Mouse (Mus musculus) v-Abl transformed pro-B cells (cell line): ENCODE results near the gene Tnc.

Experiments used
- in situ Hi-C, 2 experiments: fragments of 400-800 bp; cut with MboI; formaldehyde crosslinking; loops; one replicate each; pipeline ENCODE4 v1.15.1; 2025; ENCODE audit not compliant: unreplicated experiment in 2 of 2

Gene Tnc

DNA sequence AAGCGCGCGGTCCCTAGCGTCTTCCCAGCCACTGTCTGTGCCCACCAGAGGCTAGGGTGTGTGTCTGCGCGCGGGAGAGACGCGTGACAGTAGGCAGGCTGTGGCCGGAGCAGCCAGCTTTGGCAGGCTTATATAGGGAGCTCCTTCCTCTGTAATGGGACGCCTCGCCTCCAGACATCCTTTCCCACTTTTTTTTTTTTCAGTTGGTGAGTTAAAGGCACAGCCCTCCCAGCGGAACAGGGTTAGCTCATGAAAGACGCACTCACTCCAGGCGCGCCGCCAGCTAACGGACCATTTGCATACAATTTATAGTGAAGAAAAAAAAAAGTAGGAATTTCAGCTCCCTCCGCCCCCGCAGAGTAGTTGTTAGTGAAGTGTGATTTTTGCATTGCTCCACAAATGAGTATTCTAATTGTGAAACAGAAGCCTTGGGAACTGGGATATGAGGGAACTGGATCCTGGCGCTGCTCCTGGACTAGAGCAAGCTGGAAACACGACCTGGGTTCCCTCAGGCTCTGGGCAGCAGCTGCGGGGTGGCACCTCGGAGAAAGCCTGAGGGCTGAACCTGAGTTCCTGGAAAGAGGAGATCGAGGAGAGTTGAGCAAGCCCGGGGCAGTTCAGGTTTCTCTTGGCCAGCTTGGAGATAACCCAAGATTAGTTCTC lies at the start of gene Tnc:
Gene Tnc (minus strand): TSS at position 185 of the 663 bp plus-strand sequence.
- in situ Hi-C loops, result no loop called here

DNA sequence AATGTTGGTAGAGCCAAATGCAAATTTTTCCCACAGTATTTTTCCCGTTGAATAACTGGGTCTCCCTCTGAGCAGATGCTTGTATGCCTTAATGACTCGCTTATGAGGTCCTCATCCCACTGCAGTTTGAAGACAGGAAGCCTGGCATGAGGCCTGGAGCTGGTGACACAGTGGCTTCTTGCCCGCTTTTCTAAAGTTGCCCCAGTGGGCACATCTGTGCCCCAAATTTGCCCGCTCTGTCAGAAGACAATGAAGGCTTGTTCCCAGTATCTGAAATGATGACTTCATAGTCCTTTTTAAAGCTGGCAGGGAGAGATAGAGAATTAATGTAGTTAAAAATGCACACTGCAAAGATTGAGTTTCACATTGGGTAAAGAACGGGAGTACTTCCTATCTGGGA lies 47.4 kb upstream of the Tnc start:
- in situ Hi-C loops, result no loop called here

- in situ Hi-C loops, result no loop called here
These were observed 46.0 kb upstream of the Tnc start for GRCm38 (mm10) chr4:64092857-64093256.

GRCm38 (mm10) chr4:64089378-64089777 lies 42.6 kb upstream of the Tnc start:
- in situ Hi-C loops, result no loop called here

DNA sequence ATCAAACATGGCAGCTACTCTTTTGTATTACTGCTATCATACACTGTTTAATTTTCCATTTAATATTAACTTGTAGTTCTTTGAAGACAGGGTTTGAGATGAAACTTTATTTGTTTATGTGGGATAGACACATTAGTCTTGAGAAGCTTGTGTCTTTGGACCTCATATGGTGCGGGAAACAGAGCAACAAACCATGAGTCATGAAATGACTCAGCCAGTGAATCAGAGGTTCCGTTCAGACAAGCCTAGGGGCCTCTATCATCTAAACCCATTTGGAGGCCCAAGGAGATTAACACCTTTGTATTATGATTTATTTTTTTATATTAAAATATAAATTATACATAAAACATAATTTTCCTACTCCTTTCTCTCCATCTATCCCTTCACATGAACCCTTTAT lies 40.9 kb upstream of the Tnc start:
- in situ Hi-C loops, result no loop called here

- in situ Hi-C loops, result no loop called here
These were observed 39.3 kb upstream of the Tnc start for GRCm38 (mm10) chr4:64085993-64086567.

DNA sequence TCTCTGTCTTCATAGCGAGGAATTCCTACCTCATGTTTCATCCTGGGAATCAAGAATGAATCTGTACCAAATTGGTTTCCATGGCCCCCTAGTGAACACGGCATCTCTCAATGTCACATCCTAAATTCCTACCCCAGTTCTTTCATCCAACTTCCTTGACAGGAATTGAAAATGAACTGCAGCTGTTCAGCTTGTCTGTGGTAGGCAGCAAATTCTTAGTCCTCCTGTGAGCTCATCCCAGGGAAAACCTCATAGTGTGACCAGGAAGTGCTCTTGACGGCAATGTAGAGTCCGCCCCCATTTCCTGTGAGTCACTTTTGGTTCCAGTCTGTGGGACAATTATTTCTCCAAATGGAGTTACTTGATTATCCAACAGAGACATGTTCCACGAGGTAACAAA lies 37.0 kb upstream of the Tnc start:
- in situ Hi-C loops, result no loop called here

- in situ Hi-C loops, result no loop called here
These were observed 31.3 kb upstream of the Tnc start for GRCm38 (mm10) chr4:64078029-64078619.

DNA sequence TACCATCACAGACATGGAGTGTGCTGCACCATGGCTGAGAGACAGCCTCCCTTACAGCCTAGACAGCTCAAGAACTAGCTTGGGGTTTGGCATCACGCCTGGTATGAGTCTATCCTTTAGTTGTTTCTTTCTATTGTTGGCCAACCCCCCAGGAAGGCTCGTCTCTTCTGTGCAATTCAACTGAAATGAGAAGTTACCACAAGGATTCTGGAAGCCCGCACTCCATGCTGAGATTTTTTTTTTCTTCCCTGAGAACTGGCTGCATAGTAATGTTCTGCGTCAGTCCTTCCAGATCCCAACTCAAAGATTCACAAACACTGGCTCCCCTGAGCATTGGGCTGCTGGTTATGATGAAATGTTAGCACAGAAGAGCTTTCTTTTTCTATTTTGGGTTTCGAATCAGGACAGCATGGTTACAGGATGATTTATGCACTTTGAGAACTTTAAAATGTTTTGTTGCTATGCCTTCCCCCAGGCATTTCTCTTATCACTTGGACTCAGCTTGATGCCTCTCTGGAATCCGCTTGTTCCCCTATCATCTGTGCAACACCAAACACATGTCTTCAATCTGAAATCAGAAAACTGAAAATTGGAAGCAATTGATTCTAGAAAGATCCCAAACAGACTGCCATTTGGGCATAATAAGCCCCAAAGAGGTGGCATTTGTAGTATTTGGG lies 29.7 kb upstream of the Tnc start:
- in situ Hi-C loops, result no loop called here

GRCm38 (mm10) chr4:64074725-64075124 lies 27.9 kb upstream of the Tnc start:
- in situ Hi-C loops, result no loop called here

GRCm38 (mm10) chr4:64067394-64067793 lies 20.6 kb upstream of the Tnc start:
- in situ Hi-C loops, result no loop called here

DNA sequence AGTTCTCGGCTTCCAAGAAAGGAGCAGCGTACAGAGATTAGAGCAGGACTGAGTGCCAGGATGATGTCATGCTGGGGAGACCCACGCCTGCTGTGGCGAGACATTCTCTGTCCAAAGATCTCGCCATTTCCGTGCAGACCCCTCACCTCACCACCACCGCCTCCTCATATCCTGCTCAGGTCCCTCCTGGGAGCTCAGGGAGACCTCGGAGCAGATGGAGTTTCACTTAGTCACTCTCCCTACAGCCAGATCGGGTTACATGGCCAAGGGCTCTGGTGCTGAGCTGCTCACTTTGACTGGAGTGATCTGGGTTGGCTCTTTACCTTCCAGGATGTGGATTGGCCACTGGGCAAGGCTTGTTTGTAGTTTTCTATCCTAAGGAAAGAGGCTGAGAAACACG lies 18.5 kb upstream of the Tnc start:
- in situ Hi-C loops, result no loop called here

GRCm38 (mm10) chr4:64058856-64059231 lies 12.0 kb upstream of the Tnc start:
- in situ Hi-C loops, result no loop called here

GRCm38 (mm10) chr4:64058048-64058855 lies 11.4 kb upstream of the Tnc start:
- in situ Hi-C loops, result no loop called here

- in situ Hi-C loops, result no loop called here
These were observed 1.4 kb upstream of the Tnc start for GRCm38 (mm10) chr4:64048177-64048576.

GRCm38 (mm10) chr4:64043893-64044292 lies 2.9 kb downstream of the Tnc start:
- in situ Hi-C loops, result no loop called here

GRCm38 (mm10) chr4:64043371-64043770 lies 3.4 kb downstream of the Tnc start:
- in situ Hi-C loops, result no loop called here

DNA sequence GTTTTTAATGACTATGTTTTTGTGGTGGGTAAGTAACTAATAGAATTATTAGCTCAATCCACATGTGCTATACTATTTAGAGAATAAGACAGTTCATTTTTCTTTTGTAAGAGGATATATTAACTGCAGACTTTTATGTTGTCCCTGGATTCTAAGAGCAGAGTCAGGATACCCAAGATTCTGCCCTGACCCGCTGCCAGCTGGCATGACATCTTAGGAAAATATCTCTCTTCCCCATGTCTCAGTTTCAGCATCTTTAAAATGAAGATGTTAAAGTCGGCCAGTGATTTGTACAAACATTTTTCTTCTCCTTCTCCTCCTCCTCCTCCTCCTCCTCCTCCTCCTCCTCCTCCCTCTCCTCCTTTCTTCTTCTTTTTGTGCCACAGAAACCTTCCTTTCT lies 7.7 kb downstream of the Tnc start:
- in situ Hi-C loops, result no loop called here

GRCm38 (mm10) chr4:64037513-64037912 lies 9.3 kb downstream of the Tnc start:
- in situ Hi-C loops, result no loop called here

GRCm38 (mm10) chr4:64034724-64035123 lies 12.1 kb downstream of the Tnc start:
- in situ Hi-C loops, result no loop called here

DNA sequence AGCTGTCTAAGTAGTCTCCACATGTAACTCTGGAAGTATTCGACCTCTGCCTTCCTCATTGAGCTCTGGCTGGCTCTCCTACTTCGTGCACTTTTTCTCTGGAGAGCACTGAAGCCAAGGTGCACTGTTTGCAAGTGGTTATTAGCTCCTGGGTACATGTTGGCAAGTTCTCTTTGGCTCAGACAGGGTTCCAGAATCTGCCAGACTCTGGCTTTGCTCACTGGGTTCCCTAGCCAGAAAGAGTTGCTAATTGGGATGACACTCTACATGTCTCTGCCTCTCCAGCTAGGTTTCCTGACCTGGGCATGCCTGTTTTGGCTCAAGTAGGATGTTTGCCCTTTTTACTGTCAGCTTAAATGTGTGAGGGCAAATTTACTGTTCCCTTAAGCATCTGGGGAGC lies 13.6 kb downstream of the Tnc start:
- in situ Hi-C loops, result no loop called here
